Mouse (Mus musculus) heart, embryonic 14.5 days (tissue): Measurements from ENCODE around the gene Atg9a. TPM values are rescaled to one million over a fixed set of nuclear protein-coding genes. Genes with fewer than 3 reads are reported as not detected.

Experiments
- ATAC-seq: fragments of 200-750 bp; cut with Nextera tagmentation; 2 replicates; pipeline ENCODE4 v1.8.0; 2017; ENCODE audit warnings: low read depth, moderate TSS enrichment; ENCODE audit not compliant: insufficient number of reproducible peaks, insufficient read depth, low FRiP score
- H3K27ac ChIP-seq, 2 experiments: fragments of 200-500 bp in 1 of 2; fragments of 300-500 bp in 1 of 2; sonication (generic) in 1 of 2; replicated peaks in 1 of 2; 2 replicates each; pipeline ENCODE4 v1.5.1; 2012 to 2014; ENCODE audit warnings: low read depth in 2 of 2, low read length in 2 of 2, control low read depth in 1 of 2, mild to moderate bottlenecking in 1 of 2, mixed read lengths in 1 of 2; ENCODE audit not compliant: control insufficient read depth in 1 of 2, insufficient read depth in 1 of 2
- H3K27me3 ChIP-seq: fragments of 300-500 bp; sonication (generic); 2 replicates; pipeline ENCODE4 v1.6.1; 2014; ENCODE audit warnings: mild to moderate bottlenecking, low read length, control low read depth; ENCODE audit not compliant: control insufficient read depth, insufficient read depth
- H3K36me3 ChIP-seq: fragments of 300-500 bp; sonication (generic); 2 replicates; pipeline ENCODE4 v1.6.1; 2014; ENCODE audit warnings: mild to moderate bottlenecking, control low read depth, low read length, mixed read lengths; ENCODE audit not compliant: control insufficient read depth, insufficient read depth
- H3K4me1 ChIP-seq, 2 experiments: fragments of 200-500 bp in 1 of 2; fragments of 300-500 bp in 1 of 2; sonication (generic) in 1 of 2; 2 replicates each; pipeline ENCODE4 v1.6.1; 2012 to 2014; ENCODE audit warnings: low read length in 2 of 2, control low read depth in 1 of 2, mixed read lengths in 1 of 2; ENCODE audit not compliant: control insufficient read depth in 2 of 2, insufficient read depth in 2 of 2
- H3K4me2 ChIP-seq: fragments of 300-500 bp; sonication (generic); 2 replicates; pipeline ENCODE4 v1.6.1; 2014; ENCODE audit warnings: mild to moderate bottlenecking, low read length
- H3K4me3 ChIP-seq, 2 experiments: fragments of 200-500 bp in 1 of 2; fragments of 300-500 bp in 1 of 2; sonication (generic) in 1 of 2; 2 replicates each; pipeline ENCODE4 v1.5.1; 2012 to 2014; ENCODE audit warnings: low read length in 2 of 2, mild to moderate bottlenecking in 2 of 2, control low read depth in 1 of 2, low read depth in 1 of 2, moderate library complexity in 1 of 2; ENCODE audit not compliant: control insufficient read depth in 1 of 2, insufficient read depth in 1 of 2
- H3K9ac ChIP-seq: fragments of 300-500 bp; sonication (generic); 2 replicates; pipeline ENCODE4 v1.6.1; 2014; ENCODE audit warnings: mild to moderate bottlenecking, low read length
- H3K9me3 ChIP-seq: fragments of 300-500 bp; sonication (generic); 2 replicates; pipeline ENCODE4 v1.6.1; 2016; ENCODE audit warnings: low read length, control low read depth; ENCODE audit not compliant: control insufficient read depth
- WGBS: fragments of 180-500 bp; shearing (Covaris S2); extraction: QIAGEN DNeasy Blood & Tissue Kit; methylation state at CpG from one replicate; pipeline ENCODE4 v1.1.7; 2014; 5-methylcytosine and 5-hydroxymethylcytosine counted together
- polyA plus RNA-seq: library from polyadenylated mRNA; unstranded; fragments of >200 nt; fragmentation: Nextera tagmentation; extraction: Ambion mirVana; gene quantifications from 2 replicates; pipeline ENCODE4 v1.2.1, GENCODE M21; 2014

Atg9a gene
- polyA plus RNA-seq, 1 experiment from 2014 or later: 29.2 TPM

- Histone ChIP-seq H3K36me3 (peaks cover 65% of the 10 kb centered on the region), H3K27ac (0 out of 4 replicates have a peak overlapping the region, but pooled peaks of 1 of the 2 experiments have one; percentile 9), H3K4me1 (peaks cover 4 to 14% of the 10 kb centered on the region in 2 experiments; a peak in 3 of 4 replicates), H3K4me2 (peak overlapping the region; percentile 97), H3K9me3 (no peaks in the 10 kb centered on the region), H3K4me3 (peak overlapping the region in 1 of 2 experiments; percentile 62; a peak in 1 of 4 replicates), H3K27me3 (no peaks in the 10 kb centered on the region), H3K9ac (peak overlapping the region; percentile 52)
- ATAC-seq: no peak
- 22% methylated on average over 7 of the region's 7 CpGs for WGBS
Measured at GRCm38 (mm10) chr1:75180741-75181140, 11.3 kb downstream of the Atg9a start.

GRCm38 (mm10) chr1:75180105-75180590 lies 11.8 kb downstream of the Atg9a start, which contains the start of gene Abcb6:
Gene Abcb6, minus strand, starts transcription at chr1:75180392.
- Histone ChIP-seq H3K4me1 (peaks cover 4 to 14% of the 10 kb centered on the region in 2 experiments; a peak in 3 of 4 replicates), H3K27ac (peak within 1 kb of the TSS in 1 of 2 experiments; percentile 35; a peak in 1 of 4 replicates), H3K36me3 (peaks cover 64% of the 10 kb centered on the region), H3K4me2 (peak within 1 kb of the TSS; percentile 97), H3K27me3 (no peaks in the 10 kb centered on the region), H3K9ac (peak within 1 kb of the TSS; percentile 73), H3K4me3 (peak within 1 kb of the TSS; percentile 62 to 63), H3K9me3 (no peaks in the 10 kb centered on the region)
- under 1% methylated on average over 30 of the region's 31 CpGs for WGBS
- peak; percentile 82 for ATAC-seq

- peak; percentile 14; the same call in 1 of the 2 replicates for ATAC-seq
- peaks cover 64% of the 10 kb centered on the region for H3K36me3 ChIP-seq
- H3K27me3 ChIP-seq: no peaks in the 10 kb centered on the region
- H3K4me1 ChIP-seq: peaks cover 4 to 14% of the 10 kb centered on the region in 2 experiments; a peak in 3 of 4 replicates
- peak overlapping the region; percentile 62 to 63 for H3K4me3 ChIP-seq
- WGBS: 7% methylated on average over 22 of the region's 23 CpGs
- H3K9me3 ChIP-seq: no peaks in the 10 kb centered on the region
- H3K27ac ChIP-seq: peak overlapping the region in 1 of 2 experiments; percentile 35; a peak in 1 of 4 replicates
- peak overlapping the region; percentile 97 for H3K4me2 ChIP-seq
- H3K9ac ChIP-seq: peak overlapping the region; percentile 73
Measured at GRCm38 (mm10) chr1:75179334-75180104, 12.5 kb downstream of the Atg9a start.

- H3K4me3 ChIP-seq: peak within 1 kb of the TSS; percentile 75 to 83
- peaks cover 41% of the 10 kb centered on the region for H3K36me3 ChIP-seq
- 1% methylated on average over 57 of the region's 59 CpGs for WGBS
- peak; percentile 98 for ATAC-seq
- no peaks in the 10 kb centered on the region for H3K27me3 ChIP-seq
- peak within 1 kb of the TSS; percentile 81 for H3K9ac ChIP-seq
- peak within 1 kb of the TSS; percentile 58 to 83 for H3K27ac ChIP-seq
- H3K9me3 ChIP-seq: no peaks in the 10 kb centered on the region
- H3K4me2 ChIP-seq: peak within 1 kb of the TSS; percentile 77
- H3K4me1 ChIP-seq: peaks cover 5 to 9% of the 10 kb centered on the region in 2 experiments
Measured at GRCm38 (mm10) chr1:75168472-75169464, 23.2 kb downstream of the Atg9a start, which contains the start of gene Zfand2b. Gene Zfand2b, plus strand, starts transcription at chr1:75168646.

DNA sequence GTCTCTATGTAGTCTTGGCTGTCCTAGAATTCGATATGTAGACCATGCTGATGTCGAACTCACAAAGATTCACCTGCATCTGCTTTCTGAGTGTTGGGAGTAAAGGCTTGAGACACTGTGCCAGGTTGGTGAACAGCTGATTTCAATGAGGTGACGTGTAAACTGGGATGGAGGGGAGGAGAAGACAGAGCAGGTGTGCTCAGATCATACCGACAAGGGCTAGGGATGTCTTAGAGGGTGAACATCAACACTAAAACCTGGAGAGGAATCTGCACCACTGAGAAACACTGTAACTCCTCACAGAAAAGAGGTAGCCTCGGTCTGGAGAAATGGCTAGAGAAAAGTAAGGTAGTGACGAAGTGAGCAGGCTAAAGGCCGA lies 23.9 kb downstream of the Atg9a start:
- peak overlapping the region; percentile 58 to 83 for H3K27ac ChIP-seq
- peak overlapping the region; percentile 51 to 83 for H3K4me3 ChIP-seq
- WGBS: 11% methylated on average over 7 of the region's 7 CpGs
- peak overlapping the region; percentile 81 for H3K9ac ChIP-seq
- H3K9me3 ChIP-seq: no peaks in the 10 kb centered on the region
- H3K36me3 ChIP-seq: peaks cover 34% of the 10 kb centered on the region
- no peaks in the 10 kb centered on the region for H3K27me3 ChIP-seq
- H3K4me1 ChIP-seq: peaks cover 5 to 9% of the 10 kb centered on the region in 2 experiments
- 0 out of 2 replicates have a peak, but pooled peaks have one; percentile 6 for ATAC-seq
- H3K4me2 ChIP-seq: peak overlapping the region; percentile 77

DNA sequence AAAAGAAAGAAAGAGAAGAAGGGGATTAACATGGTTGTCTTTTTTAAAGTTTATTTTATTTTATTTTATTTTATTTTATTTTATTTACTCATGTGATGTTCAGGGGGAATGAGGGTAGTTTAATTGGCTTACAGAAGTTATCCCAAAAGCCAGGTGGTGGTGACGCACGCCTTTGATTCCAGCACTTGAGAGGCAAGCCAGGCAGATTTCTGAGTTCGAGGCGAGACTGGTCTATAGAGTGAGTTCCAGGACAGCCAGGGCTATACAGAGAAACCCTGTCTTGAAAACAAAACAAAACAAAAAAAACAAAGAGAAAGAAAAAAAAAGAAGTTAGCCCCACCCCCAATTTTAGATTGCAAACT lies 31.8 kb downstream of the Atg9a start:
- WGBS: 52% methylated on average over 4 of the region's 4 CpGs
- H3K4me2 ChIP-seq: no peak overlapping the region
- no peaks in the 10 kb centered on the region for H3K36me3 ChIP-seq
- H3K9ac ChIP-seq: no peak overlapping the region
- no peaks in the 10 kb centered on the region for H3K4me1 ChIP-seq
- ATAC-seq: no peak
- no peaks in the 10 kb centered on the region for H3K27me3 ChIP-seq
- H3K4me3 ChIP-seq: no peak overlapping the region
- H3K27ac ChIP-seq: no peak overlapping the region
- no peaks in the 10 kb centered on the region for H3K9me3 ChIP-seq
